Mouse (Mus musculus): Measurements from ENCODE around the gene B830017H08Rik. TPM values are rescaled to one million over a fixed set of nuclear protein-coding genes. Genes with fewer than 3 reads are reported as not detected.

Gene B830017H08Rik
- total and polyA plus RNA-seq, 3 experiments, result 0.08 TPM; not detected in 2

DNA sequence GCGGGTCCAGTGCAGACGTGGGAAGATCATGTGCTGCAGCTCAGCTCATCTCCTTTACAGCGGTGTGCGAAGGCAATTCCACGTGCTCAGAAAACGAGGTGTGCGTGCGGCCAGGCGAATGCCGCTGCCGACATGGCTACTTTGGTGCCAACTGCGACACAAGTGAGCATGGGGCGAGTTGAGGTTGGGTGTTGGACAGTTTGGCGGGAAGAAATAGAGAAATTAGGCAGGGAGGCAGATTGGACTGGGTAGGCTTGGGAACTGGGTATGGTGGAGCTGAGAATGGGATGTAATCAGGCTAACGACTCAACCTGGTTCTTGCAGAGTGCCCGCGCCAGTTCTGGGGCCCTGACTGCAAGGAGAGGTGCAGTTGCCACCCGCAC, 30.5 kb upstream of the B830017H08Rik start:
- in situ Hi-C loops (cut with MboI; ENCODE audit: low pct_ligation_motif_present, low pct_unique_long_range_greater_than_20kb, low sequenced_read_pairs), result no loop called here
- H3K27me3 ChIP-seq (replicated peaks), result peaks cover 44% of the 10 kb centered on the region

DNA sequence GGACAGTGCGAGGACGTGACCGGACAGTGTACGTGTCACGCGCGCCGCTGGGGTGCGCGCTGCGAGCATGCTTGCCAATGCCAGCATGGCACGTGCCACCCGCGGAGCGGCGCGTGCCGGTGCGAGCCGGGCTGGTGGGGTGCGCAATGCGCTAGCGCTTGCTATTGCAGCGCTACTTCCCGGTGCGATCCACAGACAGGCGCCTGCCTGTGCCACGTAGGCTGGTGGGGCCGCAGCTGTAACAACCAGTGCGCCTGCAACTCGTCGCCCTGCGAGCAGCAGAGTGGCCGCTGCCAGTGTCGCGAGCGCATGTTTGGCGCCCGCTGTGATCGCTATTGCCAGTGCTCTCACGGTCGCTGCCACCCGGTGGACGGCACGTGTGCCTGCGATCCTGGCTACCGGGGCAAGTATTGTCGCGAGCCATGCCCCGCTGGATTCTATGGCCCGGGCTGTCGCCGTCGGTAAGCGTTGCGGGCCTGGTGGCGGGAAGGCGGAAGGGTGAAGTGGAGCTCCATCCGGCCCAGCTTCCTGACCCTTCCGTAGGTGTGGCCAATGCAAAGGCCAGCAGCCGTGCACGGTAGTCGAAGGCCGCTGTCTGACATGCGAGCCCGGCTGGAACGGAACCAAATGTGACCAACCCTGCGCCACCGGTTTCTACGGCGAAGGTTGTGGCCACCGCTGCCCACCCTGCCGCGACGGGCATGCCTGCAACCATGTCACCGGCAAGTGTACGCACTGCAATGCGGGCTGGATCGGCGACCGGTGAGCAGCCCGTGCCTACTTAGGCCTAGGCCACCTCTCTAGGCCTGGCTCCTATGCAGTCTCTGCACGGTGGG, 29.9 kb upstream of the B830017H08Rik start:
- H3K27ac ChIP-seq (ENCODE audit: insufficient read depth, low read depth), result no peak overlapping the region
- no peak for TF ChIP-seq MEF2A (IDR thresholded peaks at IDR 0.05; ENCODE audit: borderline replicate concordance, low read depth, low read length)
- no peak for TF ChIP-seq MAFK (IDR thresholded peaks at IDR 0.05; ENCODE audit: insufficient replicate concordance, low read length)
- TF ChIP-seq MXI1 (IDR thresholded peaks at IDR 0.05; ENCODE audit: low read depth, low read length), result no peak
- TF ChIP-seq ETS1 (conservative IDR thresholded peaks at IDR 0.05; ENCODE audit: low read depth, low read length), result no peak
- TF ChIP-seq GABPA (IDR thresholded peaks at IDR 0.05; ENCODE audit: insufficient replicate concordance, low read depth, low read length), result no peak
- H3K4me1 ChIP-seq (ENCODE audit: control insufficient read depth in 1 of 2, insufficient read depth in 2 of 2), result no peaks in the 10 kb centered on the region
- no peaks in the 10 kb centered on the region for H3K79me2 ChIP-seq (replicated peaks; ENCODE audit: control insufficient read depth, extremely low read depth, insufficient read depth, poor library complexity, severe bottlenecking)
- H3K9ac ChIP-seq (ENCODE audit: insufficient read depth, low read depth), result no peak overlapping the region
- no peak overlapping the region for H3K4me2 ChIP-seq (ENCODE audit: insufficient read depth, low read depth, poor library complexity, severe bottlenecking)
- in situ Hi-C loops (cut with MboI; ENCODE audit: low pct_ligation_motif_present, low pct_unique_long_range_greater_than_20kb, low sequenced_read_pairs), result no loop called here
- dilution Hi-C loops (cut with MboI; ENCODE audit: extremely low pct_ligation_motif_present, extremely low pct_unique_long_range_greater_than_20kb, low sequenced_read_pairs), result no loop called here
- H3K36me3 ChIP-seq (replicated peaks in 1 of 2; ENCODE audit: control insufficient read depth in 1 of 2, insufficient read depth in 1 of 2, low read length in 1 of 2), result no peaks in the 10 kb centered on the region
- DNase-seq (ENCODE audit: extremely low read depth), result no peak
- peaks cover 18% of the 10 kb centered on the region for H3K9me3 ChIP-seq (replicated peaks; ENCODE audit: low read length)
- no peak overlapping the region for H3K4me3 ChIP-seq (replicated peaks in 1 of 3; ENCODE audit: low read depth in 2 of 3, low read length in 2 of 3, poor library complexity in 1 of 3)
- H3K27me3 ChIP-seq (replicated peaks), result peaks cover 50% of the 10 kb centered on the region

More for the DNA sequence above, 30.5 kb upstream of the B830017H08Rik start:
- dilution Hi-C loops (cut with MboI; ENCODE audit: extremely low pct_ligation_motif_present, extremely low pct_unique_long_range_greater_than_20kb, low sequenced_read_pairs), result no loop called here
- Histone ChIP-seq H3K79me2 (replicated peaks; ENCODE audit: control insufficient read depth, extremely low read depth, insufficient read depth, poor library complexity, severe bottlenecking) (no peaks in the 10 kb centered on the region), H3K9ac (ENCODE audit: insufficient read depth, low read depth) (no peak overlapping the region), H3K9me3 (replicated peaks; ENCODE audit: low read length) (peaks cover 24% of the 10 kb centered on the region), H3K36me3 (replicated peaks in 1 of 2; ENCODE audit: control insufficient read depth in 1 of 2, insufficient read depth in 1 of 2, low read length in 1 of 2) (no peaks in the 10 kb centered on the region), H3K4me1 (ENCODE audit: control insufficient read depth in 1 of 2, insufficient read depth in 2 of 2) (no peaks in the 10 kb centered on the region), H3K27ac (ENCODE audit: insufficient read depth, low read depth) (no peak overlapping the region), H3K4me3 (replicated peaks in 1 of 3; ENCODE audit: low read depth in 2 of 3, low read length in 2 of 3, poor library complexity in 1 of 3) (no peak overlapping the region), H3K4me2 (ENCODE audit: insufficient read depth, low read depth, poor library complexity, severe bottlenecking) (no peak overlapping the region)
- TF ChIP-seq POLR2AphosphoS2 (IDR thresholded peaks at IDR 0.05; ENCODE audit: low read depth, low read length) (no peak), EP300 (IDR thresholded peaks at IDR 0.05; ENCODE audit: low read length) (no peak), MAX (IDR thresholded peaks at IDR 0.05; ENCODE audit: low read length) (no peak), USF1 (IDR thresholded peaks at IDR 0.05; ENCODE audit: low read depth, low read length) (no peak), ZC3H11A (IDR thresholded peaks at IDR 0.05; ENCODE audit: low read depth, low read length) (no peak), POLR2A (IDR thresholded peaks at IDR 0.05; ENCODE audit: low read depth, low read length) (no peak), ELF1 (IDR thresholded peaks at IDR 0.05; ENCODE audit: low read depth, low read length) (no peak), SIN3A (IDR thresholded peaks at IDR 0.05; ENCODE audit: low read length) (no peak), NELFE (IDR thresholded peaks at IDR 0.05; ENCODE audit: low read depth, low read length) (no peak), CTCF (conservative IDR thresholded peaks at IDR 0.05 in 1 of 2, IDR thresholded peaks at IDR 0.05 in 1 of 2; ENCODE audit: low read depth in 2 of 2, low read length in 2 of 2) (no peak), SMC3 (IDR thresholded peaks at IDR 0.05; ENCODE audit: low read depth, low read length) (no peak), ZMIZ1 (IDR thresholded peaks at IDR 0.05; ENCODE audit: low read depth, low read length) (no peak), JUN (IDR thresholded peaks at IDR 0.05; ENCODE audit: insufficient read depth, low read depth, low read length) (no peak), ZKSCAN1 (IDR thresholded peaks at IDR 0.05; ENCODE audit: borderline replicate concordance, low read depth, low read length) (no peak)
- no peak for DNase-seq (ENCODE audit: extremely low read depth)
